Mouse (Mus musculus): Measurements from ENCODE around the gene Fam178b. TPM values are rescaled to one million over a fixed set of nuclear protein-coding genes. Genes with fewer than 3 reads are reported as not detected.

Fam178b gene
- total and polyA plus RNA-seq, 3 experiments, result not detected

DNA sequence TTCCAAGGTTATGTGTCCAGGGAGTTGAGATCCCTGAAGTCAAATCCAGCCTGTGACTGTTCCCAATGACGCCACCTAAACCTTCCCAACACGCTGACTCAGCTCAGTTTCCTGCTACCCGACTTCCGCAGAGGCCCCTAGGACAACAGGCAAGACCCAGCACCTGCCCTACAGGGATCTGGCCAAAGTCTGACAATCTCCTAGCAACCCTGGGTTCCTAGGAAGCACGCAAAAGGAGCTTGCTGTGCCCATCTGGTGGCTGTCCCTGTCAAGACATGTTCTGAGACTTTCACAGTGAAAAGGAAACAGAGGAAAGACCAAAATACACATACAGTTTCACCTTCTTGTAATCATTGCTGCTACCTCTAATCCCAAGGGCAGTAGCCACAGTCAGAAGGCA is 35.4 kb downstream of the Fam178b start:
- no peaks in the 10 kb centered on the region for H3K9me3 ChIP-seq (replicated peaks)
- H3K4me1 ChIP-seq (ENCODE audit: insufficient read depth, low read depth, low read length), result no peaks in the 10 kb centered on the region
- DNase-seq (ENCODE audit: low spot score), result no peak
- TF ChIP-seq GATA2 (IDR thresholded peaks at IDR 0.05; ENCODE audit: borderline replicate concordance, low read depth, low read length), result no peak
- TF ChIP-seq GATA1 (IDR thresholded peaks at IDR 0.05; ENCODE audit: borderline replicate concordance, low read length), result no peak
- TF ChIP-seq POLR2AphosphoS5 (IDR thresholded peaks at IDR 0.05; ENCODE audit: insufficient replicate concordance, low read depth, low read length), result no peak
- no peak for TF ChIP-seq CTCF (IDR thresholded peaks at IDR 0.05; ENCODE audit: low read depth, low read length)
- no peak for ATAC-seq (ENCODE audit: extremely low read depth, insufficient number of reproducible peaks, low FRiP score, poor library complexity, severe bottlenecking)
- H3K4me3 ChIP-seq (ENCODE audit: low read depth, low read length), result no peak overlapping the region
- peaks cover 33% of the 10 kb centered on the region for H3K27me3 ChIP-seq (ENCODE audit: insufficient read depth, low read length)
- H3K36me3 ChIP-seq (replicated peaks), result no peaks in the 10 kb centered on the region

DNA sequence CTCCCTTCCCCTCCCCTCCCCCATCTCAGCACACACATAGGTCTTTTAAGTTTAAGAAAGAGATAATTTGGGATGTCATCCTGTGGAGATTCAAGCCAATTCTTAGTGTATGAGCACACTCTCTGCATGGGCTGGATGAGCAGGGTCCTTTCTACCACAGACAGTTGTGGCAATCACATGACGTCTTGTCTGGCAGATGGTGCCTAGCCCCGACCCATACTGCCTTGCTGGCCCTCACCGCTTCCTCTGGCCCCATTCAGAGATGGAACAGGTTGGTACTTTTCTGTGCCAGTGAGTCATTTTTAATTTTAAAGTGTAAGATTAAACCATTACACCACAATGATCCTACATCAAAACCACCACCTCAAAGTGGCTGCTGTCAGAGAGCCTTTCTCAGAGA is 36.7 kb downstream of the Fam178b start:
- DNase-seq (ENCODE audit: low spot score) (no peak), ATAC-seq (ENCODE audit: extremely low read depth, insufficient number of reproducible peaks, low FRiP score, poor library complexity, severe bottlenecking) (no peak)
- Histone ChIP-seq H3K9me3 (replicated peaks) (no peaks in the 10 kb centered on the region), H3K4me3 (ENCODE audit: low read depth, low read length) (no peak overlapping the region), H3K36me3 (replicated peaks) (no peaks in the 10 kb centered on the region), H3K27me3 (ENCODE audit: insufficient read depth, low read length) (peaks cover 38% of the 10 kb centered on the region), H3K4me1 (ENCODE audit: insufficient read depth, low read depth, low read length) (no peaks in the 10 kb centered on the region)
- no peak for TF ChIP-seq GATA1 (IDR thresholded peaks at IDR 0.05; ENCODE audit: borderline replicate concordance, low read length)
- no peak for TF ChIP-seq CTCF (IDR thresholded peaks at IDR 0.05; ENCODE audit: low read depth, low read length)
- no peak for TF ChIP-seq GATA2 (IDR thresholded peaks at IDR 0.05; ENCODE audit: borderline replicate concordance, low read depth, low read length)
- TF ChIP-seq POLR2AphosphoS5 (IDR thresholded peaks at IDR 0.05; ENCODE audit: insufficient replicate concordance, low read depth, low read length), result no peak
- TF ChIP-seq TAL1 (conservative IDR thresholded peaks at IDR 0.05; ENCODE audit: low read depth, low read length), result no peak

DNA sequence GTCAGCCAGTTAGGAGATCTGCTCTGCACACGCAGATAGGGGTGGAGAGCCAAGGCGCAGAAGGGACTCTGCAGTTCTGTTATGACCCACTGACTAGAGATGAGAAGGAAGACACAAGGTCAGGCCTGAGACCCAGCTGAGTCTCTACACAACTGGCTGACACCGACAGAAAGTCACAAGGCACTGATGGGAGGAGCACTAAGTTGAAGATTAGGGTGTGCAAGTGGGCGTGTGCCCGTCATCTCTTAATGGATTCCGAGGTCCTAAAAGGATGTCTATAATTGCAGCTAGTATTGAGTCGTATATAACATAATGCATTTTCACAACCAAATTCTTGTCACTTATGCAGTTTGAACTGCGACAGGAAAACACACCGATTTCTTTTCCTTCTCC is 38.4 kb downstream of the Fam178b start:
- Histone ChIP-seq H3K27me3 (ENCODE audit: insufficient read depth, low read length) (peaks cover 36% of the 10 kb centered on the region), H3K9me3 (replicated peaks) (no peaks in the 10 kb centered on the region), H3K4me3 (ENCODE audit: low read depth, low read length) (no peak overlapping the region), H3K36me3 (replicated peaks) (no peaks in the 10 kb centered on the region), H3K4me1 (ENCODE audit: insufficient read depth, low read depth, low read length) (peaks cover 3% of the 10 kb centered on the region; the same call in 1 of the 2 replicates)
- DNase-seq (ENCODE audit: low spot score), result no peak
- ATAC-seq (ENCODE audit: extremely low read depth, insufficient number of reproducible peaks, low FRiP score, poor library complexity, severe bottlenecking), result no peak
- no peak for TF ChIP-seq GATA1 (IDR thresholded peaks at IDR 0.05; ENCODE audit: borderline replicate concordance, low read length)
- no peak for TF ChIP-seq CTCF (IDR thresholded peaks at IDR 0.05; ENCODE audit: low read depth, low read length)
- TF ChIP-seq POLR2AphosphoS5 (IDR thresholded peaks at IDR 0.05; ENCODE audit: insufficient replicate concordance, low read depth, low read length), result no peak
- no peak for TF ChIP-seq GATA2 (IDR thresholded peaks at IDR 0.05; ENCODE audit: borderline replicate concordance, low read depth, low read length)
- TF ChIP-seq TAL1 (conservative IDR thresholded peaks at IDR 0.05; ENCODE audit: low read depth, low read length), result no peak

DNA sequence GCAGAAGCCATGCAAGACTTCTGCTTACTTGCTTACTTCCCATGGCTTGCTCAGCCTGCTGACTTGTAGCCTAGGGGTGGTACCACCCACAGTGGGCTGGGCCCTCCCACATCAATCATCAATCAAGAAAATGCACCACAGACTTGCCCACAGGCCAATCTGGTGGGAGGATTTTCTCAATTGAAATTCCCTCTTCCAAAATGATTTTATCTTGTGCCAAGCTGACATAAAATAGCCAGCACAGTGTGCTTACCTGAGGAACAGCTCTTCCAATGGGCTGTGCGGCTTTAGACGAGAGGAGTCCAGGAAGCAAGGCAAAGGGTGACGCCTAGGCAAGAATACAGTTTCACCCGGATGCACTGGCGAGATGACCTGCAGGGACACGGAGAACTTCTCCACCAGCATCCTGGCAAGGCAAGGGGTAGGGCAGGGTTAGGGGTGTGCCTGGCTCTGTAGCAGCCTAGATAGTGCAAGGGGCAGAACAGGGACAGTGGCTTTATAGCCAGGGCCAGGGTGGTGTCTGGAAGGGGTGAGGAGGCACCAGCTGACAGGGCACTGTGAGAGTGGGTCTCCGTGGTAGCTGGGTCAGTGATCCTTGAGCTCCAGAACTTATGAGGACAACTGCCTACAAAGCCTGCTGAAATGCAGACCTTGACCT is 38.9 kb downstream of the Fam178b start:
- no peak for ATAC-seq (ENCODE audit: extremely low read depth, insufficient number of reproducible peaks, low FRiP score, poor library complexity, severe bottlenecking)
- TF ChIP-seq GATA1 (IDR thresholded peaks at IDR 0.05; ENCODE audit: borderline replicate concordance, low read length), result no peak
- no peak for TF ChIP-seq CTCF (IDR thresholded peaks at IDR 0.05; ENCODE audit: low read depth, low read length)
- DNase-seq (ENCODE audit: low spot score), result no peak
- Histone ChIP-seq H3K9me3 (replicated peaks) (no peaks in the 10 kb centered on the region), H3K36me3 (replicated peaks) (no peaks in the 10 kb centered on the region), H3K4me1 (ENCODE audit: insufficient read depth, low read depth, low read length) (peaks cover 3% of the 10 kb centered on the region; the same call in 1 of the 2 replicates), H3K27me3 (ENCODE audit: insufficient read depth, low read length) (peaks cover 31% of the 10 kb centered on the region), H3K4me3 (ENCODE audit: low read depth, low read length) (no peak overlapping the region)

DNA sequence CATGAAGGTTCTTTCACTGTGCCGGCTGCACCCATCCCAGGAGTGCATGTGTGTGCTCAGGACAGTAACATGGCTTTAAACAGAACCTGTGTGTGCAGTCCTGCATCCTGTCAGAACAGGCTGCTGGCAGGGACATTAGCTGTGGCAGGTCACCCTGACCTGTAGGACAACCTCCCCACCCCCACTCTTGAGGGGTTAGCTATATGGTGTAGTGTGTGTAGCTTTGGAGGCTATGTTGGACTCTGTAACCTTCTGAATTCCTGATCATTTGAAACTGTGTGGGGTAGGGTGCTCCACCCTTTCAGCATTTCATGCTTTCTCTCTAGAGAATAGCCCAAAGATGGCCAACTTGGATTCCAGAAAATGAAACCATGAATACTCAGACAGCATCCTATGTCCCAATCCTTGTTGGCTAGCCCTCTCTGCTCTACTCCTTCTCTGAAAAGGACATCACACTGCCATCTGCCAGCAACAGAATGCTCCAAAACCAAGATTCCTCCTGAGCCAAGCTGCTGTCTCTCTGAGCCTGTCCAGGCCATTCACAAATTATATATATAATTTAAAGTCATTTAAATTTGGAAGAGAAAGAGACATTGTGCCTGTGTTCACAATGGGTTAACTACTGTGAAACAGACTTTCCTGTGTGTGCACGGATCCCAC is 47.0 kb downstream of the Fam178b start:
- no peak for TF ChIP-seq POLR2AphosphoS5 (IDR thresholded peaks at IDR 0.05; ENCODE audit: insufficient replicate concordance, low read depth, low read length)
- TF ChIP-seq GATA2 (IDR thresholded peaks at IDR 0.05; ENCODE audit: borderline replicate concordance, low read depth, low read length), result no peak
- TF ChIP-seq GATA1 (IDR thresholded peaks at IDR 0.05; ENCODE audit: borderline replicate concordance, low read length), result no peak
- no peak for TF ChIP-seq CTCF (IDR thresholded peaks at IDR 0.05; ENCODE audit: low read depth, low read length)
- TF ChIP-seq TAL1 (conservative IDR thresholded peaks at IDR 0.05; ENCODE audit: low read depth, low read length), result no peak
- ATAC-seq (ENCODE audit: extremely low read depth, insufficient number of reproducible peaks, low FRiP score, poor library complexity, severe bottlenecking) (no peak), DNase-seq (ENCODE audit: low spot score) (no peak)
- Histone ChIP-seq H3K27me3 (ENCODE audit: insufficient read depth, low read length) (peaks cover 44% of the 10 kb centered on the region), H3K9me3 (replicated peaks) (no peaks in the 10 kb centered on the region), H3K36me3 (replicated peaks) (no peaks in the 10 kb centered on the region), H3K4me1 (ENCODE audit: insufficient read depth, low read depth, low read length) (peaks cover 3% of the 10 kb centered on the region; the same call in 1 of the 2 replicates), H3K4me3 (ENCODE audit: low read depth, low read length) (no peak overlapping the region)

DNA sequence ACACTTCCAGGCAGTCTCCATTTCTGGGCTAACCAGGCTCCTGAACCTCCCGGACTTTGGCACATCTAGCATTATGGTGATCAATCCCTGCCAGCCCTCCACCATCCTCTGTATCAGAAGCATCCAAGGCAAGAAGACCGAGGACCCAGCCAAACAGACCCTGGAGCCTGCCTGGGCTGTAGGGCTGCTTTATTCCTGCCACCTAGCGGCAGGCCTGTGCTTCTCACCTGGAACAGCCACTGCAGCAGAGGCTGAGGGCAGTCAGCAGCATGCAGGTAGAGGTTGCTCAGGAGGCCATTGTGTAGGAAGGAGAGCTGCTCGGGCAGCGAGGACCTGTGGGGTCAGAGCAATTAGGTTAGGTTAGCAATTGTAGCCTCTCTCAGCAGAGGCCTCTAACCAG is 48.0 kb downstream of the Fam178b start:
- peak; percentile 55 for DNase-seq (ENCODE audit: low spot score)
- Histone ChIP-seq H3K4me1 (ENCODE audit: insufficient read depth, low read depth, low read length) (no peaks in the 10 kb centered on the region), H3K4me3 (ENCODE audit: low read depth, low read length) (no peak overlapping the region), H3K27me3 (ENCODE audit: insufficient read depth, low read length) (peaks cover 41% of the 10 kb centered on the region), H3K36me3 (replicated peaks) (no peaks in the 10 kb centered on the region), H3K9me3 (replicated peaks) (no peaks in the 10 kb centered on the region)
- TF ChIP-seq GATA2 (IDR thresholded peaks at IDR 0.05; ENCODE audit: borderline replicate concordance, low read depth, low read length) (no peak), TAL1 (conservative IDR thresholded peaks at IDR 0.05; ENCODE audit: low read depth, low read length) (no peak), GATA1 (IDR thresholded peaks at IDR 0.05; ENCODE audit: borderline replicate concordance, low read length) (no peak), POLR2AphosphoS5 (IDR thresholded peaks at IDR 0.05; ENCODE audit: insufficient replicate concordance, low read depth, low read length) (no peak)
- ATAC-seq (ENCODE audit: extremely low read depth, insufficient number of reproducible peaks, low FRiP score, poor library complexity, severe bottlenecking), result peak; percentile 31; the same call in 1 of the 2 replicates

Data from G1E (cell line).